Mouse (Mus musculus): ENCODE data around the gene Schip1. TPM values are rescaled to one million over a fixed set of nuclear protein-coding genes. Genes with fewer than 3 reads are reported as not detected.

The Schip1 gene
- polyA plus RNA-seq, 1 experiment from 2014 or later: 5.0 TPM

DNA sequence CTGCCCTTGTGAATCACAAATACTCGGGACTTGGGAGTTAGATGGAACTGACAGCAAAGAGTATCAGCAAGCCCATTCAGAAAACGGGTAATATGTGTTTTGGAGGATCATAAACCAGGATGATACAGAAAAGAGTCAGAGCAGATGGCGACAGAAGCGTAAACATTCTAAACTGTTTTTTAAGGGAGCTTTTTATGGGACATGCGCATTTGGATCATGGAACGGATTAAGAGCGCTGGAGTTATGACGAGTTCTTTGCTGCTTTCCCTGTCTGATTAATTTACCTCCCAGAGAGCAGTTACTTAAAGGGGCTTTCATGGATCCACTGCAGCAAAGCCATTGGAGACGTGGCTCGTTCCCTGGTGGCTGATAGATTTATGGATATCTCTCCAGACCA lies 219.0 kb downstream of the Schip1 start:
- Histone ChIP-seq H3K4me1 (no peaks in the 10 kb centered on the region), H3K9ac (no peak overlapping the region), H3K27ac (no peak overlapping the region), H3K27me3 (replicated peaks) (no peaks in the 10 kb centered on the region), H3K36me3 (no peaks in the 10 kb centered on the region), H3K4me3 (no peak overlapping the region), H3K9me3 (replicated peaks) (no peaks in the 10 kb centered on the region), H3K4me2 (no peak overlapping the region)
- ATAC-seq: no peak
- WGBS (ENCODE audit: insufficient replicate concordance): 66% methylated on average over 10 of the region's 10 CpGs

DNA sequence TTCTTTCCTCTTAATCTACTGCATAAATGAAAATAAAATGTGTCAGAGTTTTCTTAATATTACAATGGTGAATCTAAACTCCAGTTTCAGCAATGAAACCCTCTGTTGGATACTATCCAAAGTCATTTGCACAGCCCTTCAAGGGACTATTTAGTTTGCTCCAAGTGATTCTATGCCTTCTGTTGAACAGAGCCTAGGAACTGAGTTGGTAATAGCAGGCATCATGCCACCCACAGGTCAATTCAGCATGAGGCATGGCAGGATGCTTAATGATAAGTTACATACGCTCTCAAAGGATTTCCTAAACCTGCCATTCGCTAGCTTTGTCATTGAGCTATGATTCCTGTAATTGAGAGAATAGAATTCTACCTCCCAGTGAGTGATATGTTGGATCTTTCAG lies 219.9 kb downstream of the Schip1 start:
- Histone ChIP-seq H3K4me1 (no peaks in the 10 kb centered on the region), H3K4me3 (no peak overlapping the region), H3K4me2 (no peak overlapping the region), H3K9me3 (replicated peaks) (no peaks in the 10 kb centered on the region), H3K36me3 (no peaks in the 10 kb centered on the region), H3K27me3 (replicated peaks) (no peaks in the 10 kb centered on the region), H3K9ac (no peak overlapping the region), H3K27ac (no peak overlapping the region)
- 58% methylated on average over 2 of the region's 2 CpGs for WGBS (ENCODE audit: insufficient replicate concordance)
- no peak for ATAC-seq

DNA sequence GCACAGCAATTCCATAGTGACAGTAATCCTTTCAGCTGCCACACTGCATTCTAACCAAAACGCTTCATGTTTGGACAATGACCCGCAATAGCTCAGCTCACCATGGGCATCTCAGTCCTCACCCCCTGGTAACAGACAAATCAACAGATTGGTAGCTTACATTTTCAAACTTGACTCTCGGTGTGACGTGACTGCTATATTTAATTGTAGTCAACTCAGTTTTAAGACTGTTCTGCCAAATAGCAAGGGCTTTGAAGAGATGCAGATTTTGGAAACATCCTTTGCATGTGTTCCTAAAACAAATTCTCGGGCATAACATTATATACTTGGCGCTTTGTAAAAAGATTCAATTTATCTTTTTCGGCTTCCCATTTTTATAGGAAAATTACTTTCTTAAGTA lies 232.2 kb downstream of the Schip1 start:
- Histone ChIP-seq H3K4me3 (no peak overlapping the region), H3K9ac (no peak overlapping the region), H3K27me3 (replicated peaks) (no peaks in the 10 kb centered on the region), H3K4me2 (no peak overlapping the region), H3K4me1 (no peaks in the 10 kb centered on the region), H3K27ac (no peak overlapping the region), H3K9me3 (replicated peaks) (no peaks in the 10 kb centered on the region), H3K36me3 (no peaks in the 10 kb centered on the region)
- ATAC-seq: no peak
- 76% methylated on average over 7 of the region's 7 CpGs for WGBS (ENCODE audit: insufficient replicate concordance)

DNA sequence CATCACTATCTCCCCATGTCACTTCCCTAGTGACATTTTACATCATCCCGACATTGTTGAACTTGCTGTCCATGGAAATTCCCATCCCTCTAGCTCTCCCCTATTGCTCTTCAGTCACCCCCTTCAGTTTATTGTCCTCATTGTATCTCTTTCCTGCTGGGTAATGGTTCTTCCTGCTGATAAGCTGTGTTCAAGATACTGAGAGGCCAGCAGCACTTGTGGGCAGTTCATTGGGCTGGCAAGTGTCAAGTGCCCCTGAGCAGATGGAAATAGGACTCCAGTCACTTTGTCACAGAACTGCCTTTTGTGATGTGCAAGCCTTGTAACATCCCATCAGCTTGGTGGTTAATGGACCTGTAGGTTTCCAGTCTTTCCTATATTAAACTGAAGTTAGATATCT lies 241.0 kb downstream of the Schip1 start:
- H3K9ac ChIP-seq: no peak overlapping the region
- no peaks in the 10 kb centered on the region for H3K9me3 ChIP-seq (replicated peaks)
- no peaks in the 10 kb centered on the region for H3K36me3 ChIP-seq
- no peak for ATAC-seq
- H3K27me3 ChIP-seq (replicated peaks): no peaks in the 10 kb centered on the region
- no peak overlapping the region for H3K4me3 ChIP-seq
- no peak overlapping the region for H3K27ac ChIP-seq
- WGBS (ENCODE audit: insufficient replicate concordance): 4% methylated on average over 1 of the region's 1 CpGs
- no peaks in the 10 kb centered on the region for H3K4me1 ChIP-seq
- H3K4me2 ChIP-seq: no peak overlapping the region

DNA sequence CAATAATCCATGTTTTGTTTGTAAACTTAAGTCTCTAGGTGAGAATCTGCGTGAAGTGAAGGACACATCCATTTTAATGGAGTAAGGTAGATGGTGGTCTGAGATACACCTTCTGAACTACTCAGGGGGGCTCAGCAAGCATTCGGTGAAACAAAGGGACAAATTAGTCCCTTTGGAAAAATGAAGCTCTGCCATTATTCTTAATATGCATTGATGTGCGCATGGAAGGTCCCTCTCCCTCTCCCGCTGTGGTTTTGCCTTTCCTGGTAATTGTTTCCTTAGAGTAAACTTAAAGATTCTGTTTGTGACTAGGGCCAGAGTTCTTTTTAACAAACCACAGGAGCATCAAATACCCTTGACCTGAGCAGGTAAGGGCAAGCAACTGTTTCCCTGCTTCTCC lies 242.1 kb downstream of the Schip1 start:
- no peaks in the 10 kb centered on the region for H3K9me3 ChIP-seq (replicated peaks)
- H3K9ac ChIP-seq: no peak overlapping the region
- H3K4me3 ChIP-seq: no peak overlapping the region
- H3K27ac ChIP-seq: no peak overlapping the region
- no peaks in the 10 kb centered on the region for H3K4me1 ChIP-seq
- no peak for ATAC-seq
- no peaks in the 10 kb centered on the region for H3K27me3 ChIP-seq (replicated peaks)
- WGBS (ENCODE audit: insufficient replicate concordance): 50% methylated on average over 4 of the region's 4 CpGs
- H3K4me2 ChIP-seq: no peak overlapping the region
- no peaks in the 10 kb centered on the region for H3K36me3 ChIP-seq

DNA sequence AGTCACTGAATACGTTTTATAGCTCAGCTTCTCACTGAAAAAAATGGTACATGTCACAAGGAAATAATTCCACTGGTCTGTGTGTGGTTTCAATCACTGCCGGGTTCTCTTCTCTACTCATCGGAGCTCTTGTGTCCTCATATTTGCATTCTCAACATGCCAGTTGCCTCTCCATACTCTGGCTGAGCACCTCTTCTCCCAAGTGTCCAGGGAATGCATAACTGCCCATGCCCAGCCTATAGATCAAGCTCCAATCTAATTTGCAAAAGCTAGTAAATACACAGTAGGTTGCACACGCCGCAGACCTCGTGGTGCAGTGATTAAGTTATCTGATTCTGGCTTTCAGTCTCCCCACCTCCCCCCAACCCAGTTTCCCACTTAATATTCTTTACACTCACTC lies 261.0 kb downstream of the Schip1 start:
- Histone ChIP-seq H3K4me2 (no peak overlapping the region), H3K27ac (no peak overlapping the region), H3K4me1 (no peaks in the 10 kb centered on the region), H3K36me3 (no peaks in the 10 kb centered on the region), H3K9ac (no peak overlapping the region), H3K27me3 (replicated peaks) (no peaks in the 10 kb centered on the region), H3K4me3 (no peak overlapping the region), H3K9me3 (replicated peaks) (no peaks in the 10 kb centered on the region)
- no peak for ATAC-seq
- 67% methylated on average over 6 of the region's 6 CpGs for WGBS (ENCODE audit: insufficient replicate concordance)

DNA sequence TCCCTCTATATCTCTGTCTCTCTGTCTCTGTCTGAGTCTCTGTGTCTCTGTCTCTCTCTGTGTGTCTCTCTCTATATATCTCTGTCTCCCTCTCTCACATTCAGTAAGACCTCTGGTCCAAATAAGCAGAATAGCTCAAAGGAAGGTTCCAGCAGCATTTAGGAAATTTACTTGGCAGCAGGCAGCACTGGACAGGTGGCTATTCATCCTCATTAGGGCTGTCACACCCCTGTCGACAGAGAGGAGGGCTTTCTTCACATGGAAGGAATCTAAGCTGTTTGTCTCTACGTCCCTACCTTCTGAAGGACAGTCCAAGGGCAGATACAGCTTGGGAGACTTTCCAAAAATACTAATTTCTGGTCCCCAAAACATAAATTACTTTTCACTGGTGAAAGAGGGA lies 267.9 kb downstream of the Schip1 start:
- Histone ChIP-seq H3K4me2 (no peak overlapping the region), H3K9ac (no peak overlapping the region), H3K4me1 (no peaks in the 10 kb centered on the region), H3K36me3 (no peaks in the 10 kb centered on the region), H3K27ac (no peak overlapping the region), H3K9me3 (replicated peaks) (no peaks in the 10 kb centered on the region), H3K4me3 (no peak overlapping the region), H3K27me3 (replicated peaks) (no peaks in the 10 kb centered on the region)
- ATAC-seq: no peak
- 51% methylated on average over 2 of the region's 2 CpGs for WGBS (ENCODE audit: insufficient replicate concordance)

DNA sequence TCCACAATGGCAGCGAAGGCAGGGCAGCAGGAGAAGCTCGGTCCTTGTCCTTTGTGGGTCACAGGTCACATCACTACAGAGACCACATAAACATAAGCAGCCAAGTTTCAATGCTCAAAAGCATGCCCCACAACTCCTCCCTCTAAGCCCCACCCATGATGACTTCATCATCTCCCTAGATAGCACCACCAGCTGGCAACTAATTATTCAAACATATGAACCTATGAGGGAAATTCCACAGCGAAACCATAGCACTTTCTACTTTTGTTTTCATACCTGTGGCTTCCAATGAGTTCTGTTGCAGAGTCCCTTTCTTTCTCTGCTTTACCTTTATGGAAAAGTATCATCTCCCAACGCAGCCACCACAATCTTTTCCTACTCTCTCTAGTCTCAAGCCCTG lies 270.9 kb downstream of the Schip1 start:
- Histone ChIP-seq H3K9me3 (replicated peaks) (no peaks in the 10 kb centered on the region), H3K27me3 (replicated peaks) (no peaks in the 10 kb centered on the region), H3K9ac (no peak overlapping the region), H3K27ac (no peak overlapping the region), H3K4me3 (no peak overlapping the region), H3K4me2 (no peak overlapping the region), H3K36me3 (no peaks in the 10 kb centered on the region), H3K4me1 (no peaks in the 10 kb centered on the region)
- ATAC-seq: no peak
- WGBS (ENCODE audit: insufficient replicate concordance): 78% methylated on average over 4 of the region's 4 CpGs

DNA sequence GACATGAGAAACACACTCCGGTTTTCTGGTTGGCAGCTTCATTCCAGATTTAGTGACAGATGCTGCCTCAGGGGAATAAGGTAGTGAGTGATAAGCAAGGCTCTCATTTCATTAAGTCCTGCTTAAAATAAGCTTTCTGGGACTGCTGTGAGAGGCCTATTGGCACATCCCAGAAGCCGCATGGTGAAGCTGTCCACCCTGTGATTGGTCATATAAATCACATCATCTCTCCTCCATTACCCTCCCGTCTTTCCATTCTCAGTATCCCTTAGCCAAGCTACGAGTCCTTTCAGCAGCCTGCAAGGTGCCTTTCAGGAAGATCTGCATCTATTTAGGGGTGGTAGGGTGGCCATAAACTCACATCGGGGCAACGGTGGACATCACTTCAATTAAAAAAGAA lies 286.0 kb downstream of the Schip1 start:
- H3K9ac ChIP-seq: no peak overlapping the region
- no peaks in the 10 kb centered on the region for H3K9me3 ChIP-seq (replicated peaks)
- H3K27ac ChIP-seq: no peak overlapping the region
- no peak overlapping the region for H3K4me2 ChIP-seq
- H3K36me3 ChIP-seq: no peaks in the 10 kb centered on the region
- no peak for ATAC-seq
- no peak overlapping the region for H3K4me3 ChIP-seq
- H3K4me1 ChIP-seq: no peaks in the 10 kb centered on the region
- no peaks in the 10 kb centered on the region for H3K27me3 ChIP-seq (replicated peaks)
- 73% methylated on average over 6 of the region's 6 CpGs for WGBS (ENCODE audit: insufficient replicate concordance)

DNA sequence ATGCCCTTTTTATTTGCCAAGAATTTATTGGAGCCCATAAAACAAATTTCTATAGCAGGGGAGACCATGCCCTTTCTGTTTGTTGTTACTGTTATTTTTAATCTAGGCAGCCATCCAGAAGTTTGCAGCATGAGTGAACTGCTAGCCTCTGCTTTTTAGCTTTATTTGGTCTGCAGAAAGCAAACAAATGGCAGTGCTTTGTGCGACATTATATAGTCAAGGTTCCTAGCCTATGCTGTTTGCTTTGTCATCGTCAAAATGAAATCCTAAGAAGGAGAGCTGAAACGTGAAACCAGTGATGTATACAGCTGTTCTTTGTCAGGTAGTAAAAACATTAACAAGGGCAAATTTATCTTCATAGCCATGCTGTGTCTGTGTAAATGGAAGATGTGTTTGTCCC lies 286.9 kb downstream of the Schip1 start:
- H3K4me3 ChIP-seq: no peak overlapping the region
- 49% methylated on average over 3 of the region's 3 CpGs for WGBS (ENCODE audit: insufficient replicate concordance)
- H3K4me2 ChIP-seq: no peak overlapping the region
- no peaks in the 10 kb centered on the region for H3K27me3 ChIP-seq (replicated peaks)
- H3K36me3 ChIP-seq: no peaks in the 10 kb centered on the region
- no peak overlapping the region for H3K9ac ChIP-seq
- no peak overlapping the region for H3K27ac ChIP-seq
- H3K9me3 ChIP-seq (replicated peaks): no peaks in the 10 kb centered on the region
- no peak for ATAC-seq
- no peaks in the 10 kb centered on the region for H3K4me1 ChIP-seq

DNA sequence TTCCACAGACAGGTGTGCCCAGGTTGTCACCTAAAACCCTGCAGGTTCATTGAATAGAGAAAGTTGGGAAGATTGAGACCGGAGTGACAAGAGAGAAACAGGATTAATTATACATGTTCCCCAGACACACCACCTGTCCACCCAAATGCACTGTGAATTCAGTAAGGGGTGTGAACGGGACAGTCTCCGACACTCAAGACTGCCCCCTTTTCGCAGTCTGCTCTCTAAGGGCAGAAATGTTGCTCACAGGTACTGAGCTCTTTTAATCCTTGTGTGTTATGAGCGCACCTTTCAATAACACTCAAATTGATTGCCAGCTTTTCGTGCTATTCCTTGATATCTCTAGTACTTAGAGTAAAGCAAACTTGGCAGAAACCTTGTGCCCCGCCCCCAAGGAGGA lies 288.4 kb downstream of the Schip1 start:
- ATAC-seq: no peak
- Histone ChIP-seq H3K4me3 (no peak overlapping the region), H3K27me3 (replicated peaks) (no peaks in the 10 kb centered on the region), H3K27ac (no peak overlapping the region), H3K4me1 (no peaks in the 10 kb centered on the region), H3K9ac (no peak overlapping the region), H3K9me3 (replicated peaks) (no peaks in the 10 kb centered on the region), H3K36me3 (no peaks in the 10 kb centered on the region), H3K4me2 (no peak overlapping the region)
- 70% methylated on average over 7 of the region's 7 CpGs for WGBS (ENCODE audit: insufficient replicate concordance)

DNA sequence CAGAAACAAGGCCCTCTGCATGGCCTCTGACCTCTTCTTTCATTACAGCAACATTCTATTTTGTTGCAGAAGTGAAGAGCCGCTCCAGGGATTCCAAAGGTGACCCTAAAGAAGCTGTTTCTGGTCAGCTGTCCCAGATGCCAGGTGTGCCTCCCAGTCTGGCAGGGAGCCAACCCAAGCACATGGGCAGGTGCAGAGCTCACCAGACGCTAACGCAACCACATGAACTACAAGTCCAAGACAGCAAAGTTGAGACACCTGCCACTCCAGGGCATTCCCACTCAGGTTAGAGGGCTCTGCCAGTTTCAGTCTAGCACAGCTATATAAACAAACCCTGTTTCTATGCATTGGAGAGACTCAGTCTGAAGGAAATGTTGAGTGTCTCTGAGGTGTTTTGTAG lies 288.9 kb downstream of the Schip1 start:
- ATAC-seq: no peak
- no peaks in the 10 kb centered on the region for H3K4me1 ChIP-seq

DNA sequence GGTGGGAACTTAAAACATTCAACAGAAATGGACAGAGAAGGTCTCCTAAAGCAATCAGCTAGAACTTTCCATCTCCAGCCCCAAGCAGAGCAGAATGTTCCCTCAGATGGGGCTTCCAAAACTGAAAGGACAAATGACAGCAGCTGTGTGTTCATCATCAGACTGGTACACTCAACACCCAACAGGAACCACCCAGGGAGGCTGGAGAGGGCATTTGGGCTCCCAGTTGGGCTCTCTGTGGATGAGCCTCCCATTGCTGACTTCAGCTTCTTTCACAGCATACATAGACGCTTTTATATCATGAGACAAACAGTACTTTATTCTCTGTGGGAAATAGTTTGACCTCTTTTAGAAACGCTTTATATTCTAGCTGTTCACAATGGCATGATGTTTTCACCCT lies 291.9 kb downstream of the Schip1 start:
- ATAC-seq: no peak
- Histone ChIP-seq H3K9me3 (replicated peaks) (no peaks in the 10 kb centered on the region), H3K4me3 (no peak overlapping the region), H3K4me1 (no peaks in the 10 kb centered on the region), H3K4me2 (no peak overlapping the region), H3K27me3 (replicated peaks) (no peaks in the 10 kb centered on the region), H3K27ac (no peak overlapping the region), H3K36me3 (no peaks in the 10 kb centered on the region), H3K9ac (no peak overlapping the region)
- WGBS (ENCODE audit: insufficient replicate concordance): 56% methylated on average over 2 of the region's 2 CpGs

More for the DNA sequence above, 288.9 kb downstream of the Schip1 start:
- WGBS (ENCODE audit: insufficient replicate concordance): 72% methylated on average over 3 of the region's 3 CpGs
- no peak overlapping the region for H3K4me2 ChIP-seq
- no peak overlapping the region for H3K9ac ChIP-seq
- H3K36me3 ChIP-seq: no peaks in the 10 kb centered on the region
- no peaks in the 10 kb centered on the region for H3K27me3 ChIP-seq (replicated peaks)
- H3K9me3 ChIP-seq (replicated peaks): no peaks in the 10 kb centered on the region
- H3K27ac ChIP-seq: no peak overlapping the region
- no peak overlapping the region for H3K4me3 ChIP-seq

Data from liver, embryonic 12.5 days (tissue).